Mouse (Mus musculus) layer of hippocampus, postnatal 36 days (tissue): ENCODE measurements around the gene Ndufa8. TPM values are rescaled to one million over a fixed set of nuclear protein-coding genes. Genes with fewer than 3 reads are reported as not detected.

Experiments used
- total RNA-seq, 2 experiments: library from RNA; stranded (reverse); gene quantifications; 2 replicates each; pipeline ENCODE4 v1.2.3; 2021

Ndufa8 gene
- total RNA-seq, 2 experiments from 2014 or later = 174 to 197 TPM

Other genes starting within 250 kb of the Ndufa8 start
- gene Ttll11, start 69.5 kb downstream of the Ndufa8 start, total RNA-seq = 10 to 100 TPM; 36.1 to 42.9 TPM
- 1 to 10 TPM; 1.3 to 1.7 TPM for gene Morn5, start 52 bp upstream of the Ndufa8 start, total RNA-seq
- 10 to 100 TPM; 16.3 to 17.3 TPM for gene Lhx6, start 56.0 kb upstream of the Ndufa8 start, total RNA-seq
- gene Mrrf, start 87.0 kb upstream of the Ndufa8 start, total RNA-seq = 10 to 100 TPM; 14.7 to 14.9 TPM
- gene Rbm18, start 87.4 kb upstream of the Ndufa8 start, total RNA-seq = 10 to 100 TPM; 50.6 to 53.2 TPM
- 10 to 100 TPM; 16.1 to 16.9 TPM for gene Ptgs1, start 181.0 kb upstream of the Ndufa8 start, total RNA-seq